Mouse (Mus musculus) E14TG2a.4 (cell line): ENCODE measurements around the gene Cd70.

Source experiments
- CTCF ChIP-seq: conservative IDR thresholded peaks from 2 replicates; pipeline ENCODE4 v1.5.1; 2014; ENCODE audit warnings: low read length
- NANOG ChIP-seq: IDR thresholded peaks from 2 replicates; pipeline ENCODE4 v1.6.1; 2014; ENCODE audit warnings: borderline replicate concordance, low read length, mixed read lengths
- POU5F1 ChIP-seq: IDR thresholded peaks from 2 replicates; pipeline ENCODE4 v1.6.1; 2014; ENCODE audit warnings: low read length, borderline replicate concordance

- TF ChIP-seq CTCF (no peak), POU5F1 (no peak), NANOG (no peak)
Measured at GRCm38 (mm10) chr17:57153006-57153405, 3.4 kb upstream of the Cd70 start.
